Mouse (Mus musculus): ENCODE data around the gene Fkbp1b. TPM values are rescaled to one million over a fixed set of nuclear protein-coding genes. Genes with fewer than 3 reads are reported as not detected.

Fkbp1b gene
- polyA plus RNA-seq, 1 experiment = 7.8 TPM

GRCm38 (mm10) chr12:4875623-4876022, 34.2 kb upstream of the Fkbp1b start:
- WGBS = 86% methylated on average over 8 of the region's 8 CpGs
- H3K27ac ChIP-seq (ENCODE audit: control insufficient read depth, insufficient read depth, low read depth, low read length, poor library complexity) = no peak overlapping the region
- no peaks in the 10 kb centered on the region; the same call in 1 of the 2 replicates for H3K4me1 ChIP-seq (ENCODE audit: control insufficient read depth, insufficient read depth, low read length)
- TF ChIP-seq POLR2A (IDR thresholded peaks at IDR 0.05; ENCODE audit: borderline replicate concordance, control insufficient read depth, low read depth, low read length) = no peak
- no peak for TF ChIP-seq CTCF (IDR thresholded peaks at IDR 0.05; ENCODE audit: control insufficient read depth, insufficient read depth, low read length)
- no peak overlapping the region for H3K4me3 ChIP-seq (replicated peaks; ENCODE audit: control insufficient read depth, low read depth, low read length)

GRCm38 (mm10) chr12:4874161-4874927, 33.0 kb upstream of the Fkbp1b start, which contains the start of gene Mfsd2b:
Mfsd2b (minus strand) TSS chr12:4874359.
- WGBS = 2% methylated on average over 24 of the region's 24 CpGs
- Histone ChIP-seq H3K27ac (ENCODE audit: control insufficient read depth, insufficient read depth, low read depth, low read length, poor library complexity) (peak within 1 kb of the TSS; percentile 71), H3K4me3 (replicated peaks; ENCODE audit: control insufficient read depth, low read depth, low read length) (peak within 1 kb of the TSS; percentile 80), H3K4me1 (ENCODE audit: control insufficient read depth, insufficient read depth, low read length) (no peaks in the 10 kb centered on the region; the same call in 1 of the 2 replicates)
- no peak for TF ChIP-seq CTCF (IDR thresholded peaks at IDR 0.05; ENCODE audit: control insufficient read depth, insufficient read depth, low read length)
- TF ChIP-seq POLR2A (IDR thresholded peaks at IDR 0.05; ENCODE audit: borderline replicate concordance, control insufficient read depth, low read depth, low read length) = peak; percentile 96

- H3K4me1 ChIP-seq (ENCODE audit: control insufficient read depth, insufficient read depth, low read length) = no peaks in the 10 kb centered on the region; the same call in 1 of the 2 replicates
- TF ChIP-seq CTCF (IDR thresholded peaks at IDR 0.05; ENCODE audit: control insufficient read depth, insufficient read depth, low read length) = no peak
- TF ChIP-seq POLR2A (IDR thresholded peaks at IDR 0.05; ENCODE audit: borderline replicate concordance, control insufficient read depth, low read depth, low read length) = no peak
- peak overlapping the region; percentile 80 for H3K4me3 ChIP-seq (replicated peaks; ENCODE audit: control insufficient read depth, low read depth, low read length)
- H3K27ac ChIP-seq (ENCODE audit: control insufficient read depth, insufficient read depth, low read depth, low read length, poor library complexity) = peak overlapping the region; percentile 71
- 63% methylated on average over 6 of the region's 6 CpGs for WGBS
These were observed 32.1 kb upstream of the Fkbp1b start for GRCm38 (mm10) chr12:4873531-4873930.

- Histone ChIP-seq H3K4me3 (replicated peaks; ENCODE audit: control insufficient read depth, low read depth, low read length) (peak overlapping the region; percentile 80), H3K4me1 (ENCODE audit: control insufficient read depth, insufficient read depth, low read length) (no peaks in the 10 kb centered on the region), H3K27ac (ENCODE audit: control insufficient read depth, insufficient read depth, low read depth, low read length, poor library complexity) (peak overlapping the region; percentile 71; the same call in 1 of the 2 replicates)
- TF ChIP-seq CTCF (IDR thresholded peaks at IDR 0.05; ENCODE audit: control insufficient read depth, insufficient read depth, low read length) = no peak
- TF ChIP-seq POLR2A (IDR thresholded peaks at IDR 0.05; ENCODE audit: borderline replicate concordance, control insufficient read depth, low read depth, low read length) = no peak
- 51% methylated on average over 5 of the region's 5 CpGs for WGBS
These were observed 31.6 kb upstream of the Fkbp1b start for GRCm38 (mm10) chr12:4872983-4873477.

- peak overlapping the region; percentile 54 for H3K4me3 ChIP-seq (replicated peaks; ENCODE audit: control insufficient read depth, low read depth, low read length)
- 67% methylated on average over 4 of the region's 4 CpGs for WGBS
These were observed 30.9 kb upstream of the Fkbp1b start for GRCm38 (mm10) chr12:4872273-4872672.

GRCm38 (mm10) chr12:4871260-4871659, 29.9 kb upstream of the Fkbp1b start:
- Histone ChIP-seq H3K27ac (ENCODE audit: control insufficient read depth, insufficient read depth, low read depth, low read length, poor library complexity) (no peak overlapping the region), H3K4me1 (ENCODE audit: control insufficient read depth, insufficient read depth, low read length) (no peaks in the 10 kb centered on the region), H3K4me3 (replicated peaks; ENCODE audit: control insufficient read depth, low read depth, low read length) (no peak overlapping the region)
- 94% methylated on average over 5 of the region's 5 CpGs for WGBS
- TF ChIP-seq POLR2A (IDR thresholded peaks at IDR 0.05; ENCODE audit: borderline replicate concordance, control insufficient read depth, low read depth, low read length) (no peak), CTCF (IDR thresholded peaks at IDR 0.05; ENCODE audit: control insufficient read depth, insufficient read depth, low read length) (no peak)

More at GRCm38 (mm10) chr12:4872273-4872672, 30.9 kb upstream of the Fkbp1b start:
- Histone ChIP-seq H3K27ac (ENCODE audit: control insufficient read depth, insufficient read depth, low read depth, low read length, poor library complexity) (peak overlapping the region; percentile 24), H3K4me1 (ENCODE audit: control insufficient read depth, insufficient read depth, low read length) (no peaks in the 10 kb centered on the region)
- no peak for TF ChIP-seq POLR2A (IDR thresholded peaks at IDR 0.05; ENCODE audit: borderline replicate concordance, control insufficient read depth, low read depth, low read length)
- TF ChIP-seq CTCF (IDR thresholded peaks at IDR 0.05; ENCODE audit: control insufficient read depth, insufficient read depth, low read length) = no peak

GRCm38 (mm10) chr12:4868924-4869323, 27.5 kb upstream of the Fkbp1b start:
- Histone ChIP-seq H3K4me3 (replicated peaks; ENCODE audit: control insufficient read depth, low read depth, low read length) (no peak overlapping the region), H3K27ac (ENCODE audit: control insufficient read depth, insufficient read depth, low read depth, low read length, poor library complexity) (no peak overlapping the region), H3K4me1 (ENCODE audit: control insufficient read depth, insufficient read depth, low read length) (no peaks in the 10 kb centered on the region)
- WGBS = 87% methylated on average over 8 of the region's 8 CpGs
- TF ChIP-seq CTCF (IDR thresholded peaks at IDR 0.05; ENCODE audit: control insufficient read depth, insufficient read depth, low read length) = no peak
- no peak for TF ChIP-seq POLR2A (IDR thresholded peaks at IDR 0.05; ENCODE audit: borderline replicate concordance, control insufficient read depth, low read depth, low read length)

GRCm38 (mm10) chr12:4864338-4864690, 22.9 kb upstream of the Fkbp1b start:
- Histone ChIP-seq H3K27ac (ENCODE audit: control insufficient read depth, insufficient read depth, low read depth, low read length, poor library complexity) (no peak overlapping the region), H3K4me3 (replicated peaks; ENCODE audit: control insufficient read depth, low read depth, low read length) (no peak overlapping the region), H3K4me1 (ENCODE audit: control insufficient read depth, insufficient read depth, low read length) (no peaks in the 10 kb centered on the region)
- TF ChIP-seq CTCF (IDR thresholded peaks at IDR 0.05; ENCODE audit: control insufficient read depth, insufficient read depth, low read length) (no peak), POLR2A (IDR thresholded peaks at IDR 0.05; ENCODE audit: borderline replicate concordance, control insufficient read depth, low read depth, low read length) (no peak)
- WGBS = 84% methylated on average over 4 of the region's 4 CpGs

Measured in bone marrow, adult 2 months (tissue).